Mouse (Mus musculus) cortical plate, adult 2 months (tissue): ENCODE results near the gene Pxt1. TPM values are rescaled to one million over a fixed set of nuclear protein-coding genes. Genes with fewer than 3 reads are reported as not detected.

Source experiments
- H3K27ac ChIP-seq: fragments of 200-500 bp; 2 replicates; pipeline ENCODE4 v1.5.1; 2012; ENCODE audit warnings: low read length, control low read depth, inconsistent platforms; ENCODE audit not compliant: insufficient read depth
- H3K4me1 ChIP-seq: fragments of 200-500 bp; 2 replicates; pipeline ENCODE4 v1.6.1; 2011; ENCODE audit warnings: low read length; ENCODE audit not compliant: control insufficient read depth, insufficient read depth
- H3K4me3 ChIP-seq: fragments of 200-500 bp; 2 replicates; pipeline ENCODE4 v1.5.1; 2011; ENCODE audit warnings: mild to moderate bottlenecking, low read length, control low read depth; ENCODE audit not compliant: insufficient read depth
- CTCF ChIP-seq: fragments of 200-500 bp; IDR thresholded peaks from 2 replicates; pipeline ENCODE4 v1.5.1; 2011; ENCODE audit warnings: mild to moderate bottlenecking, control low read depth, low read length; ENCODE audit not compliant: insufficient read depth; ENCODE audit errors: extremely low read depth
- POLR2A ChIP-seq: fragments of 200-500 bp; IDR thresholded peaks from 2 replicates; pipeline ENCODE4 v1.6.1; 2011; ENCODE audit warnings: mild to moderate bottlenecking, low read length, control low read depth; ENCODE audit not compliant: insufficient read depth; ENCODE audit errors: extremely low read depth
- polyA plus RNA-seq: library from polyadenylated mRNA; depleted of rRNA; stranded (reverse); fragments of >200 nt; gene quantifications from 2 replicates; pipeline ENCODE4 v1.2.3, GENCODE M21; 2012; rRNA removed

Pxt1 gene
- polyA plus RNA-seq, 1 experiment = not detected

DNA sequence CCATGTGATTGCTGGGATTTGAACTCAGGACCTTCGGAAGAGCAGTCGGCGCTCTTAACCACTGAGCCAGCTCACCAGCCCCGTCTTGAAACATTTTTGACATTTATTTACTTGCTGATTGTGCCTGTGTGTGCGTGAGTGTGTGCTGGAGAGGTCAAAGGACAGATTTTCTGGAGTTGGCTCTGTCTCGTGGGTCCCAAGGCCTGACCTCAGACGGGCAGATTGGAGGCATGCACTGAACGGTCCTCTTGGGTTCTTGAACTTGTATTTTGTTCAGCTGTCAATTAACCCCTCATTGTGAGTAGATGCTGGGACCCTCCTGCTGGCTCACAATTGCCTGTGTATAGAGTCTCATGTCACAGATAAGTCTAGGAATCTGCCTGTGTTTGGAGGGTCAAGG is 57.4 kb downstream of the Pxt1 start:
- Histone ChIP-seq H3K4me3 (no peak overlapping the region), H3K27ac (no peak overlapping the region), H3K4me1 (no peaks in the 10 kb centered on the region)
- TF ChIP-seq CTCF (no peak), POLR2A (no peak)

GRCm38 (mm10) chr17:28885231-28885630 is 58.4 kb downstream of the Pxt1 start:
- Histone ChIP-seq H3K4me1 (no peaks in the 10 kb centered on the region), H3K4me3 (no peak overlapping the region), H3K27ac (no peak overlapping the region)
- TF ChIP-seq POLR2A = no peak
- TF ChIP-seq CTCF = no peak

Other genes starting within 250 kb of the Pxt1 start
- 1.7 and 1.8 TPM in 2 replicates for gene AC170998.1, start 217.8 kb downstream of the Pxt1 start, polyA plus RNA-seq
- gene Mapk13, start 174.5 kb downstream of the Pxt1 start, polyA plus RNA-seq = 1.4 and 1.8 TPM in 2 replicates
- 45.2 and 45.6 TPM in 2 replicates for gene Brpf3, start 142.8 kb downstream of the Pxt1 start, polyA plus RNA-seq
- gene Pnpla1, start 85.4 kb downstream of the Pxt1 start, polyA plus RNA-seq = 0.32 and 0.40 TPM in 2 replicates
- gene 4930539E08Rik, start 28.5 kb downstream of the Pxt1 start, polyA plus RNA-seq = 7.6 and 7.9 TPM in 2 replicates
- gene Kctd20, start 8.1 kb upstream of the Pxt1 start, polyA plus RNA-seq = 46.5 and 50.0 TPM in 2 replicates
- 62.0 and 69.6 TPM in 2 replicates for gene Stk38, start 64.2 kb upstream of the Pxt1 start, polyA plus RNA-seq
- 107 and 110 TPM in 2 replicates for gene Srsf3, start 88.8 kb upstream of the Pxt1 start, polyA plus RNA-seq
- 15.5 and 17.7 TPM in 2 replicates for gene Cdkn1a, start 147.1 kb upstream of the Pxt1 start, polyA plus RNA-seq
- gene Rab44, start 170.3 kb upstream of the Pxt1 start, polyA plus RNA-seq = 0.13 and 0.19 TPM in 2 replicates